Mouse (Mus musculus) limb, embryonic 14.5 days (tissue): ENCODE data around the gene Atox1. TPM values are rescaled to one million over a fixed set of nuclear protein-coding genes. Genes with fewer than 3 reads are reported as not detected.
"Not testable (repeated sequence)": the region's sequence is repeated elsewhere in the genome, so short reads cannot be mapped to it uniquely, and the experiment has no call there.

Experiments used
- ATAC-seq: fragments of 200-750 bp; cut with Nextera tagmentation; 2 replicates; pipeline ENCODE4 v1.8.0; 2017; ENCODE audit warnings: low read depth, moderate number of reproducible peaks, moderate TSS enrichment; ENCODE audit not compliant: low FRiP score
- DNase-seq: peaks from one replicate; pipeline ENCODE4 v3.0.0-alpha.2; 2015; ENCODE audit warnings: low spot score
- H3K27ac ChIP-seq: fragments of 300-500 bp; sonication (generic); replicated peaks from 2 replicates; pipeline ENCODE4 v1.5.1; 2014; ENCODE audit warnings: low read depth, mild to moderate bottlenecking, low read length, moderate library complexity, mixed read lengths
- H3K27me3 ChIP-seq: fragments of 300-500 bp; sonication (generic); 2 replicates; pipeline ENCODE4 v1.6.1; 2014; ENCODE audit warnings: low read length, mixed read lengths; ENCODE audit not compliant: control insufficient read depth, insufficient read depth
- H3K36me3 ChIP-seq: fragments of 300-500 bp; sonication (generic); 2 replicates; pipeline ENCODE4 v1.6.1; 2014; ENCODE audit warnings: mild to moderate bottlenecking, low read length, moderate library complexity, mixed read lengths; ENCODE audit not compliant: control insufficient read depth, insufficient read depth
- H3K4me1 ChIP-seq: fragments of 300-500 bp; sonication (generic); 2 replicates; pipeline ENCODE4 v1.6.1; 2014; ENCODE audit warnings: antibody characterized with exemption, low read length, mixed read lengths; ENCODE audit not compliant: control insufficient read depth, insufficient read depth
- H3K4me2 ChIP-seq: fragments of 300-500 bp; sonication (generic); replicated peaks from 2 replicates; pipeline ENCODE4 v1.6.1; 2014; ENCODE audit warnings: low read depth, mild to moderate bottlenecking, low read length, moderate library complexity; ENCODE audit not compliant: severe bottlenecking
- H3K4me3 ChIP-seq: fragments of 300-500 bp; sonication (generic); replicated peaks from 2 replicates; pipeline ENCODE4 v1.5.1; 2014; ENCODE audit warnings: low read length
- H3K9ac ChIP-seq: fragments of 300-500 bp; sonication (generic); 2 replicates; pipeline ENCODE4 v1.6.1; 2014; ENCODE audit warnings: mild to moderate bottlenecking, low read depth, low read length, moderate library complexity; ENCODE audit not compliant: severe bottlenecking
- H3K9me3 ChIP-seq: fragments of 300-500 bp; sonication (generic); 2 replicates; pipeline ENCODE4 v1.6.1; 2016; ENCODE audit warnings: low read length; ENCODE audit not compliant: control insufficient read depth
- POLR2A ChIP-seq: fragments of 200-500 bp; IDR thresholded peaks from 2 replicates; pipeline ENCODE4 v1.8.0; 2012; ENCODE audit warnings: inconsistent platforms, mild to moderate bottlenecking, moderate library complexity, borderline replicate concordance; ENCODE audit not compliant: insufficient read depth, insufficient read length; ENCODE audit errors: extremely low read depth
- WGBS: fragments of 180-500 bp; shearing (Covaris S2); extraction: QIAGEN DNeasy Blood & Tissue Kit; methylation state at CpG from one replicate; pipeline ENCODE4 v1.1.7; 2014; 5-methylcytosine and 5-hydroxymethylcytosine counted together
- polyA plus RNA-seq, 2 experiments: library from polyadenylated mRNA; depleted of rRNA in 1 of 2; stranded (reverse) in 1 of 2; unstranded in 1 of 2; fragments of >200 nt; fragmentation: Nextera tagmentation in 1 of 2; extraction: Ambion mirVana in 1 of 2; gene quantifications; 2 replicates each; pipeline versions ENCODE4 v1.2.1 to v1.2.3; 2012 to 2014

Atox1 gene
- polyA plus RNA-seq, 2 experiments, result 256 to 474 TPM

DNA sequence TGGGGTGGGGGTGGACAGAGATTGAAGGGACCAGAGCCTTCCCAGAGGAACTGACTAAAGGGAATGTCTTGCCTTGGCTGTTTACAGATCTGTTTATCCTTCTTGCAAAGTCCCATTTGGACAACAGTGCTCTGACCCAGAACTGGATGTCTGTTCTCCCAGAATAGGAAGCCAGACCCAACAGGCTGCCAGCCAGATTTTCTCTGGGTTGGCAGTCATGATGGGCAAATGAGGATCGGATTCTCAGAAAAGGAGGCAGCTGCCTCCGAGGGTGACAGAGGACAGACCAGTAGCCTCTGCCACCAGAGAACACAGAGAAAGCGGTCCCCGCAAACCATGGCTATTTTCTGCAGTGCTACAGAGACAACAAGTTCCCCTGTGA is 41.8 kb downstream of the Atox1 start:
- TF ChIP-seq POLR2A, result no peak
- Histone ChIP-seq H3K27me3 (no peaks in the 10 kb centered on the region), H3K27ac (peak overlapping the region; percentile 89), H3K4me3 (peak overlapping the region; percentile 76), H3K9ac (peak overlapping the region; percentile 88), H3K36me3 (peaks cover 15% of the 10 kb centered on the region), H3K4me1 (peaks cover 39% of the 10 kb centered on the region), H3K4me2 (peak overlapping the region; percentile 83), H3K9me3 (no peaks in the 10 kb centered on the region)
- WGBS, result 5% methylated on average over 4 of the region's 4 CpGs
- no peak for DNase-seq
- no peak for ATAC-seq

GRCm38 (mm10) chr11:55418704-55419061 is 42.4 kb downstream of the Atox1 start:
- peak overlapping the region; percentile 89 for H3K27ac ChIP-seq
- no peak for ATAC-seq
- no peak for TF ChIP-seq POLR2A
- no peaks in the 10 kb centered on the region for H3K9me3 ChIP-seq
- H3K4me2 ChIP-seq, result peak overlapping the region; percentile 83
- H3K4me3 ChIP-seq, result peak overlapping the region; percentile 76
- peaks cover 36% of the 10 kb centered on the region for H3K4me1 ChIP-seq
- WGBS, result 4% methylated on average over 3 of the region's 3 CpGs
- H3K9ac ChIP-seq, result peak overlapping the region; percentile 88
- no peaks in the 10 kb centered on the region for H3K27me3 ChIP-seq
- no peak for DNase-seq
- peaks cover 18% of the 10 kb centered on the region for H3K36me3 ChIP-seq

DNA sequence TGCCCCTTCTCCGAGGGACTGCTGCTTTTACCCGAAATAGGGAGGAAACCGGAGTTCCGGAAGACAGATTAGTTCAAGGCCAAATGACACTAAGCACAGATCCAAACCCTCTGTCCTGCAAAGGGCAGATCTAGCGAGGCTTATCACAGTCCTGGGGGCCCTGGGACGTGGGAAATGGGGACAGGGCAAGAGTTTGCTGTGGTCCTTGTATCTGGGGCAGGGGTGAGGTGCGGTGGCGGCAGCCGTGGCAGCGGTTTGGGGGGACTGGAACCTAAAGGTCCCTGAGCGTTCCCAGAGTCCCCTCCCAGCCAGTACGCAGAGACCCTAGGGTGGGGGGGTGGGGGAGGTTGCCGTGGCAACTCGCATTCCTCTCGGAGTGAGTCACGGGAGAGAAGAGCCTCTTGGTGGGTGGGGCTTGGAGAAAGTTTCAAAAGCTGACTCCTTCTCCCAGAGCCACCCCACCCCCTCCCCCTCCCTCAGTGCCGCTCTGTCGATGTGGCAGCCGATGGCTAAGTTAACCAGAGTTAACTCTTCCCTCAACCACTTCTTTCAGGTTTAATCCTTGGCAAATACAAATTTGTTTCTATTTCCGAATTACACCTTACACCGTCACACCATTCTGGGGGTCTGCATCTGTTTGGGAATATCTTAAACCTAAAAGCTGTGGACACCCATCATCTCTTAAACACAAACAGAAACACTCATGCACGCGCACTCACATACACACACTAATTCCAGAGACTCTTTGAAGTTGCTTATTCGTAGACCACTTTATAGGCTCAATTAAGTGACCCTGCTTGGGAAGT is 42.9 kb downstream of the Atox1 start:
- Histone ChIP-seq H3K36me3 (peaks cover 21% of the 10 kb centered on the region), H3K27me3 (no peaks in the 10 kb centered on the region), H3K27ac (peak overlapping the region; percentile 89), H3K9ac (peak overlapping the region; percentile 88), H3K4me2 (peak overlapping the region; percentile 83), H3K4me1 (peaks cover 32% of the 10 kb centered on the region), H3K9me3 (no peaks in the 10 kb centered on the region), H3K4me3 (peak overlapping the region; percentile 76)
- DNase-seq (peak; percentile 90), ATAC-seq (peak; percentile 82)
- WGBS, result under 1% methylated on average over 22 of the region's 24 CpGs
- TF ChIP-seq POLR2A, result no peak

DNA sequence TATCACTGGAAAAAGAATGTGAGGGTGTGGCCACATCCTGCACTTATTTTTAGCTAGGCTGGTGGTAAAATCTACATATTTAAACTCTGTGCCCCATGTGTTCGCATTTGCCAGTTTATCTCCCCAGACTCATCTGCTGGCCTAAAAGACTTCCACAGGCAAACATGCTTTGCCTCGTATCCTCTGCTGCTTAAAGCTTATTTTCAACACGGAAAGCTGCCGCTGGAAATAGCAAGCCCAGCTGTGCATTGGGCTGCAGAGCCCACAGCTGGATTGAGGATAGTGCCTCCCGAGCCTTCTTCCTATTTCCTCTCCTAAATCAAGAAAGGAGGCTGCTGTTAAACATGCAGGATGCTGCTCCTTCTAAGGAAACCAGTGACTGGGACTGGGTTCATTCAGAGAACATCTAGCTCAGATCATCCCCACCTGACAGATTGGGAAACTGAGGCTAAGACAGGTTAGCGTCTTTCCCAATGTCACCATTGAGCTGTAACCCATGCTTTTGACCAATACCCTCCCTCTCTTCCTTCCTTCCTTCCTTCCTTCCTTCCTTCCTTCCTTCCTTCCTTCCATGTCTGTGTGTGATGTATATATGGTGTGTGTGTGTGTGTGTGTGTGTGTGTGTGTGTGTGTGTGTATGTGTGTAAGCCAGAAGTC is 44.3 kb downstream of the Atox1 start:
- Histone ChIP-seq H3K27me3 (no peaks in the 10 kb centered on the region), H3K36me3 (peaks cover 32% of the 10 kb centered on the region), H3K9ac (no peak overlapping the region), H3K27ac (no peak overlapping the region), H3K9me3 (no peaks in the 10 kb centered on the region), H3K4me1 (peaks cover 39% of the 10 kb centered on the region), H3K4me2 (peak overlapping the region; percentile 83), H3K4me3 (peak overlapping the region; percentile 76; the same call in 1 of the 2 replicates)
- ATAC-seq (no peak), DNase-seq (no peak)
- WGBS, result 60% methylated on average over 6 of the region's 6 CpGs
- no peak for TF ChIP-seq POLR2A

DNA sequence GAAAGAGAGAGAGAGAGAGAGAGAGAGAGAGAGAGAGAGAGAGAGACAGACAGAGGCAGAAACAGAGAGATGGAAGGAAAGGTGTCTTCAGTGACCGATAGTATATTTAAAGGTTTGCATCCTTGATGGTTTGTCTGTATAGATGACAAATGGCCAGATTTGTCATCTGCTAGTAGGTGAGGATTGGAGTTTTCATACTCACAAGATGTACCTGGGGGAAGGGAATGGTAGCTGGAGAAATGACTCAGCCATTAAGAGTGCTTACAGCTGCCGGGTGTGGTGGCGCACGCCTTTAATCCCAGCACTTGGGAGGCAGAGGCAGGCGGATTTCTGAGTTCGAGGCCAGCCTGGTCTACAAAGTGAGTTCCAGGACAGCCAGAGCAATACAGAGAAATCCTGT is 45.3 kb downstream of the Atox1 start:
- H3K27ac ChIP-seq, H3K4me3 ChIP-seq, H3K9ac ChIP-seq, DNase-seq, H3K27me3 ChIP-seq, H3K4me2 ChIP-seq, H3K9me3 ChIP-seq, ATAC-seq: not testable (repeated sequence)
- Histone ChIP-seq H3K36me3 (peaks cover 36% of the 10 kb centered on the region), H3K4me1 (peaks cover 39% of the 10 kb centered on the region)
- 87% methylated on average over 6 of the region's 6 CpGs for whole genome bisulfite sequencing
